Mouse (Mus musculus) spleen, adult 18-20 months (tissue): Measurements from ENCODE around the gene 2810004N23Rik.

ENCODE experiments used
- DNase-seq, 2 experiments: peaks; one replicate each; pipeline ENCODE4 v3.0.0; 2022; ENCODE audit warnings: mixed read lengths in 2 of 2

The 2810004N23Rik gene

GRCm38 (mm10) chr8:124862321-124863162 is at the start of gene 2810004N23Rik, which contains the start of gene Gnpat:
2810004N23Rik (minus strand) TSS chr8:124863120.
Gnpat (plus strand) TSS chr8:124863033.
- DNase-seq: peak; percentile 83 to 95

- no peak for DNase-seq
These were observed 49.3 kb upstream of the 2810004N23Rik start for GRCm38 (mm10) chr8:124911938-124912872.

DNA sequence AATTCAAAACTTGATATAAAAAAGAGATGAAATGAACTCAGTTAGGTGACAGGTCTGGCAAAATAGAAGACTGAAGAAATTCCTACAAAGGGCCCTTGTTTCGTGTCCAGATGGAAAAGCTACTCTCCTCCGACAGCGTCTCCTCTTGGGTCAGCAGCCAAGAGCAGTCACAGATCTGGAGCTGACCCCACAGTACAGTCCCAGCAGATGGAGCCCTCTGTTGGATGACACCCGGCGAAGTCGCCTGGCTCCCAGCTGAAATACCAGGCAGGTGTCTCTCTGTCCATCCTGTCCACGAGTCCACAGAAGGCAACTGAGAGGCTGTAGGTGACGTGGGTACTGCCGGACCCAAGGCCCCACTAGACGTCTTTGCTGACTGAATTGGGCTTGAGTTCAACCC is 47.4 kb upstream of the 2810004N23Rik start:
- DNase-seq: no peak

DNA sequence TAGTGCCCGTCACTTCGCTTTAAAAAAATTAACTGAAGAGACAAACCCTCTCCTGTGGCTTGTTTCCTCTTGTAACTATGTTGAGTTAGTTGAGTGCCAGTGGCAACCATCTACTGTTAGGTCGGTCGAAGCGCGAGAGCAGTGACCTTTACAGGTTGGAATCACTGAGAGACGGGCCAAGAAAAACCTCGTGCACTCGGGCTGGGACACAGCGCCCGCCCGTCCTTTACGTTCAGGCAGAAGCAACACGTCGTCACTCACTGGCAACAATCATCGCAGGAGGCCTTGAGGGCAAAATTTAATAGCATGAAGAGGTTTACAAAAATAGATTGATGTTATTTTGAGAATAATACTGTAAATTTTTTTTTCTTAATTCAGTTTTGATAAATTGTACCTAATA is 47.0 kb upstream of the 2810004N23Rik start:
- no peak for DNase-seq

DNA sequence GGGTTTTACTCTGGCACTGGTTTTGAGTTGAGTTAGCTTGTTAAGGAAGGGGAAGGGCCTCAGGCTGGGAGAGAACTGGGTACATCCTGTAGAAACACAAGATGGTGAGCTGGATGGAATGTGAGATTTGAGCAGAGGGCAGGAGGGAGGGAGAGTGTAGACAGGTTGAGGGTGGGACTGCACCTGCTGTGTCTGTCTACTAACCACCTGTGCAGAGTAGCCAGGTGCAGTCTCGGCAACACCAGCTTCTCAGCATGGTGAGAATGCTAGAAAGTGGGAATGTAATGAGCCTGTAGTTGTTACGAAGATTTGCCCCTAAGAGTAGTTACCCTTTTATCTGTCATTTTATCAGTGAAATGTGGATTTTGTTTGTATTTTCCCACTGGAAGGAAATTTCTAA is 42.6 kb upstream of the 2810004N23Rik start:
- no peak for DNase-seq

- DNase-seq: no peak
These were observed 40.3 kb upstream of the 2810004N23Rik start for GRCm38 (mm10) chr8:124903198-124903597.

DNA sequence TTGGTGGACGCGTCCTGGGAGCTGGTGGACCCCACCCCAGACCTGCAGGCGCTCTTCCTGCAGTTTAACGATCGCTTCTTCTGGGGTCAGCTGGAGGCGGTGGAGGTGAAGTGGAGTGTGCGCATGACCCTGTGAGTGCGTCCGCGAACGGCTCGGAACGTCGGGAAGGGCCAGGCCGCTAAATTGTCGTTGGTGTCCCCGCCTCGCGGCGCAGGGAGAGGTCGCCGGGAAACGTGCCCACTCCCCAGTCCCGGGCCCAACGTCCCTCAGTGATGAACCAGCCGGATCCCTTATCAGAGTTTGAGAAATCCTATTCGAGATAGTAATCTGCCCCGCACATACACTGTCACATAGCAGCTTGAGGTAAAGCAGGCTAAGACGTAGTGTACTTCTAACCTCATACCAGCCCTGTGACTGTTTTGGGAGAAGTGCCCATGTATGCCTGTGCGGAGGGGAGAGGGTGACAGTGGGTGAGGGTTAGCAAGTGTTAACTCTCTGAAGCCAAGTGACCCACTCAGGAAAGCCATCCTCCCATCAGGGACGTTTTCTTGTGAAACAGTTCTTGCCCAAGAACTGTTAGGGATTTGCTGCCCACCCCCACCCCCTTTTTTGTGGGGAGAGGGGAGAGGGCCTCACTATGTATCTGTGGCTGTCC is 35.5 kb upstream of the 2810004N23Rik start:
- no peak for DNase-seq

DNA sequence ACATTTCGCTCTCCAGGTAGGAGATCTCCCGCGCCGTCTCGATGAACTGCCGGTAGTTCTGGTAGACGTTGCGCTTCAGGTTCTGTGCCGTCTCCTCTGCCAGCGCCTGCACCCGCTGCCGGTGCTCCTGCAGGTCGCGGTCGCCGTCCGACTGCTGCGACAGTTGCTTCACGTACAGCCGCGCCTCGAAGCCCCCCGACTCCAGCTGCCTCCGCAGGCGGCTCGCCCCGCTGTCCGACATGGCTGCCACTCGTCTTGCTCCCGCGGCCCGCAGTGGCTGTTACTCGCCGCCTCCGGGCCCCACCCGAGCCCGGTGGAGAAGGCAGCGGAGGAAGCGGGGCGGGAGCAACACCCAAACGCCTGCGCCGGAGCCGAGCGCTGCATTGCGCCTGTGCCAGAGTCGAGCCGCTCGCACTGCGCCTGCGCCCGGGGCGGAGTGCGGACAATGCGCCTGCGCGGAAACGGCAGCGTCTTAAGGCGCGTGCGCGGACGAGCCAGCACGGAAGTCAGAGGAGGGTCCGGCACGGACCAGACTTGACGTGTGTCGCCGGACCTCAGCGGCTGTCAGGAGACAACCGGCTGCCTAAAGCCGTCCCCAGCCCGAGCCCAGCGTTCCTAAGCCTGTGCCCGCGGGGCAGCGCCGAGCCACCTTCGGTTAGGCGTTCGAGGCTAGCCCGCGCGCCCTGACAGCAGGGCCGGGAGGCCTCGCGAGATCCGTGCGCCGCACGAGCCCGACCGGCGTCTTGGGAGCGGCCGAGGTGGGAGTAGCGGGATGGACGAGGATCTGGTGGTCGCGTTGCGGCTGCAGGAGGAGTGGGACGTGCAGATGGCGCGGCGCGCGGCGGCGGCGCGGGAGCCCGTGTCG is 34.7 kb upstream of the 2810004N23Rik start, which contains the start of the genes Exoc8 and Sprtn:
Exoc8 (minus strand) TSS at position 320 of the 865 bp plus-strand sequence.
Sprtn (plus strand) TSS at position 501 of the 865 bp plus-strand sequence.
- peak; percentile 97 to 98 for DNase-seq

- DNase-seq: peak; percentile 45 to 69
These were observed 33.9 kb upstream of the 2810004N23Rik start for GRCm38 (mm10) chr8:124896632-124897385.

DNA sequence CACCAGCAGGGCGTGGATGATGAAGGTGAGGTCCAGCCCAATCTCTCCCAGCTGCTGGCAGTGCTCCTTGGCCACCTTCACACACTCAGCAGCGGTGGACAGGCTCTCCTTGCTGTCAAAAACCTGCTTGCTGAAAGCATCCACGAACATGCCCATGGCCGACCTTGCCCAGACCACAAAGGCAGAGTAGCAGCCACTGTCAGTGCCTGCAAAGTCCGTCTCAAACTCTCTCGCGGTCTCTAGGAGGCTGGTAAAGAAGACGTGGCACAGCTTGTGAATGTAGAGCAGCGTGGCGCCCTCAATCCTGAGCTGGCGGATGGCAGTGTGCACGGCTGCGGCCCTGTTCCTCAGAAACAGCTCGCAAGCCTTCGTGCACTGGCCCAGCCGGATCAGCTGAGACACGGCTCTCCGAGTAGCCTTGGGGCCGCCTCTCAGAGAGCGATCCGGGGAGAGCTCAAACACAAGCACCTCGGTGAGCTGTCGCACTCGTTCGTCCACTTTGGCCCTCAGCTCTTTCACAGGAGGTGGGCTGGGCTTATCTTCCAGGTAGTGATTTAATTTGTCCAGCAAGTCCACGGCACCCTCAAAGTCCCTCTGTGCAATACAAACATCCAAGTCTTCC is 33.2 kb upstream of the 2810004N23Rik start:
- DNase-seq: peak in 1 of 2 experiments; percentile 10

DNA sequence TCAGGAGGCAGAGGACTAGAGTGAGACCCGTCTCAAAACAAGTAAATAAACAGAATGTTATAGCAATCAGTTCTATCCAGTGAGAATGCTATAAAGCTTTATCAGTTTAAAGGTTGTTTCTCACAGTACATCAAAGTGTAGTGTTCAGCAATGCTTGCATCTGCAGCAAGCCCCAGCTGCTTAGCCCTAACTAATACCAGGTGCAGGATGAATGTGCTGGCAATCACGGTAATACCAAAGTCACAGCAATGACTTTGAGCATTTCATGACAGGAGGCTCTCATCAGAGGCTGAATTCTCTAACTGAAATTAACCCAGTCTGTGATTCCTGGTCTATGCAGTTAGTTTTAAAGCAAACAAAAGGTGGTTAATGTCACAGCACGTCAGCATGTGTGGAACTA is 29.7 kb upstream of the 2810004N23Rik start:
- DNase-seq: no peak

GRCm38 (mm10) chr8:124888385-124888784 is 25.5 kb upstream of the 2810004N23Rik start:
- no peak for DNase-seq

DNA sequence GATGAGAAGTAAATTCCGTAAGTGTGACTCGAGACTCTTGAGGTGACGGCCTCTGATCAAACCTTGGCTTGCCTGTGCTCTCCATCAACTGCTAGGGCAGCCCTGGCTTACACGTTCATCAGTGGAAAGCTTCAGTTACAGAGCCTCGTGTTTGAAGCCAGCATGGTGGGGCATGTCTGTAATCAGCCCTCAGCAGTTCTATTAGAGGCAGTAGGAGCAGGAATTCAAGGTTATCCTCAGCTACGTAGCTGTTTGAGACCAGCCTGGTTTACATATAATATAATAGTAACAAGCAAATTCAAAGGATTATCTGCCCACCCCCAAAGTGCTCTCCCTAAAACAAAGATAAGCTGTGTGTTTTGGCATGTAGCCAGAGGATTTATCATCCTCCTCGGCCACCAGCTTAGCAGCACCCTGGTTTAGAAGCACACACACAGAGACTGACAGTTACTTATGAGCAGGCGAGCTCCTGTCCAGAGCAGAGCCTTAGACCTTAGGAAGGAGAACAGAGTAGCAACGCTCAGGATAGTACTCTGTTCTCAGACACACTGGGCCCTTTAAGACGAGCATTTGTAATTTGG is 16.1 kb upstream of the 2810004N23Rik start:
- no peak for DNase-seq

DNA sequence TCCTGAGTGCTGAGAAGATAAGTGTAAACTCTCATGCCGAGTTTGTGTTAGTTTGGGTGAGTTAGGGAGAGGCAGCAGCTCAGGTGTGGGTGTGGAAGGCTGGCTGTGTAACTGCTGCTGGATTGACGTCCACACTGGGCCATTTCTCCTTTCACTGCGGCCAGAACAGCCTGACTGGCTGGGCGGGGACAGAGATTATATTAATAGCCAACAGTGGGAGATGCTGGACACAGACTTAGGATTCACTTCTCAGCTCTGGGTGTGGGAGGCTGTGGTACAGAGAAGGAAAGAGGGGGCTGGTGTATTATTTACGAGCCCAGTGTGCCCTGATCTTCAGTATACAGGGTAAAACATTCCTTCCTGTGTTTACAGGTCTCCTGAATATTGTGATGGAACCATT is 15.2 kb upstream of the 2810004N23Rik start:
- DNase-seq: no peak

DNA sequence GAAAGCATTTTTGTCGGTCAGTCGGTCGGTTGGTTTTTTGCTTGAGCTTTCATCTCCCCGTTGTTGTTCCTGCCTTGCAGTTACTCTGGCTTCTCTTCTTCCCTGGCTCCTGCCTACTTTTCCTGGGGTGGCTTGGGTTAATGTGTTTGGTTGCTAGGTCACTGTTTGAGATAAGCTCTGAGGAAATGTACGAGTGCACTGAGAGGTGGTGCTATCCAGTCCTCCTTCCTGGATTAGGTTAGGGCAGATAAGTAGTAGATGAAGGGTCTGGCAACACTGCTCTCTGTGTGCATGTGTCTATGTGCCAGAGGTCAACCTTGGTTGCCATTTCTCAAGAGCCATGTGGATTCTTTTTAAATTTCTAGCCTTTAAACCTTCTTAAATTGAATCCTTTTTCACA is 9.8 kb upstream of the 2810004N23Rik start:
- no peak for DNase-seq

DNA sequence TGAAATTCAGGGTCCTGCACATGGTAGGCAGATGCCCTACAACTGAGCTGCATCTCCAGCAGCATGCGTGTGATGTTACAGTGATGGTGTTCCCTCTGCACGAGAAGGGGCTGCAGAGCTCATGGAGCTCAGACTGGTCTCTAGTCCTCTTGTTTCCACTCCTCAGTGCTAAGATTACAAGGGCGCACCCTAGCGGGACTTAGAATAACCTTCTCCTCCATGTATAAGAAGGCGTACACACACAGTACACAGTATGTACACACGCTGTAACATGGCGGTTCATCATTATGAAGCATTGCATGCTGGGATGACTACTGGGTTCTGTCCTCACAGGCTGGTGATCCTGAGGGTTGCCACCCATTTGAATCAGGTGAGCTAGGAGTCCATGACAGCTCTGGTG is 9.2 kb upstream of the 2810004N23Rik start:
- no peak for DNase-seq

DNA sequence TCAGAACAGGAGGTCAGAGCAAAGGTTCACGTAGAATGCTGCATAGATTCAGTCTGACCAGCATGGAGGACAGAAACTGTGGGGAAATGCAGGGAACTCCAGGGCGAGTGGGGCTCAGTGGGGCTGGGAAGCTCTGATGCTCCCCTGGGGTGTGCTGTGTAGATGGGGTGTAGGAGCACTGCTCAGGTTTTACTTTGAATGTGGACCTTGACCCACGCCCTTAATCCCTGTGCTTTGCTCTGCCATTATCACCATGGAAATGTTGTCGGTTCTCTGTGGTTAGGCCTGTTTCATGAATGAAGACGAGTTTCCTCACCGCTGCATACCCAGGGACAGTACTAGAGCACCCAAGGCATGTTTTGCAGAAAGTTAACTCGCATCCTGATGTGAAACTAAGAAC is 8.6 kb upstream of the 2810004N23Rik start:
- no peak for DNase-seq

DNA sequence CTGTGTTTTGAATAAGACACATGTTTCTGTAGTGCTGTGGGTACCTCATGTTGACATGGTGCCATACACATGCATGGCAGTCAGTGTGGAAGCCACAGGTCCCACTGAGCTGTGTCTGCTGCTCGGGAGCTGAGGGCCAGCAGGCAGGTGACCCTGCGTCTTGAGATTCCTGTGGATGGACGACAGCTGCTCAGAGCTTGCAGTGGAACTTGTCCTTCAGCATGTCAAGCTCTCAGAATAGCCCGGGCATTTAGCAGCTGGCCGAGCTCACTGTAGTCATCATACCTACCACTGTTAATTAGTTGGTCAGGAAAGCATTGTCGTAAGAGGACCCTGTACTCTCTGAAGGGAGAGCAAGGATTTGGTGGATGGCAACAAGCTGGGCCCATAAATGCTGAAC is 6.8 kb upstream of the 2810004N23Rik start:
- no peak for DNase-seq

GRCm38 (mm10) chr8:124867126-124867525 is 4.2 kb upstream of the 2810004N23Rik start:
- DNase-seq: no peak

DNA sequence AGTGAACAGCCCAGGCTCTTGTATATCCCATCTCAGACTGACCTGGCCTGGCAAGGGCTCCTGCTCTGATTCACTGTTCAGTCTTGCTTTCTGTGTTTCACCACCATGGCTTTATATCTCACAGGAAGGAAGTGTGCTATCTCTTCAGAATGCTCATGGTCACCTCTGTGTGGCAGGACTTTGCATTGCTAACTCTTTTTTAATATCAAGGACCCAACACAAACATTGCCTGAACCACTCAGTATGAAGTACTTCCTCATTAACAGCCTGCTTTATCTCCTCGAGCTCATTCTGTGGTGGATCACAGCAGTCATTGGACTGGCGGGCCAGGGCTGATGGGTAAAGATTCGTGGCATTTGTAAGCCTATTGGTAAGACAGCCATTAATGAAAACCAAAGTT is 3.7 kb upstream of the 2810004N23Rik start:
- no peak for DNase-seq
